Mouse (Mus musculus): ENCODE measurements around the gene Cdc45.
"Not testable (repeated sequence)": the region's sequence is repeated elsewhere in the genome, so short reads cannot be mapped to it uniquely, and the experiment has no call there.

Cdc45 gene

DNA sequence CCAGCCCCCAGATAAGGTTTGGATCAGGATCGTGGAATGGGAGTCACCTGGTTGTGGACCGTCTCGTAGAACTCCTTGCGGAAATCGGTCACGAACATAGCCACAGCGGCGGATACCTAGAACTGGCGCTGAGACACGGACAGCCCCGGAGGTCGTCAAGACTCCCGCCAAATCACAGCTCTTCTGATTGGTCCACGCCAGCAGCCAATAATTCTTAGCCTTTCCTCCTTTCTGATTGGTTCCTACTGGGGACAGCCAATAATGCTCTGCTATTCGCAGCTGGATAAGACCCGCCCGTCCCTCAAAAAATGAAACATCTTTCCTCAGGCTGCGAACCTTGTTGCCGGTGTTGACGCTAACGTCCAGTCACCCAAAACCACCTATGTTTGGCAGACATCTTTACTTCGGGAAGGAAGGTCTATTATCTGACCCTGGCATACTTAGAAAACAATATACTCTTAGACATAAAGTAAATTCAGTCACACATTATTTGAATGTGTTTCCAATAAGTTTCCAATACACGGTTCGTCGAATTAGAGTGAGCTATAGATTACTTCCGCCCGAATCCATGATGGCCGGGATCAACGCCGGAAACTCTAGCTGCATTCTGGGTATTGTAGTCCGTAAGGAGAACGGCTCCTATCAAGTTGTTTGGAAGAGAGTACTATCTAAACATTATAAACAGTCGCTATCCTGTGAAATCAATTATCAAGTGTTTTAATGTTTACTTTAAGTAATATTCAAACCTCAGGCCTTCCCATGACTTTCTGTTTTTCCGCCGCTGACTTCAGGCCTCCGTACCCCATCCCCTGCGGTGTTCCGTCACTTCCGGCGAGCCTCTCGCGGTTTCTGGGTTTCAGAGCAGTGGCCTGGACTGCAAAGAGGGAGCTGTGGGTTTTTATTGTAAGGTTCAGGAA, at the start of gene Cdc45, which contains the start of gene Ufd1:
TSS of gene Cdc45 (minus strand) at position 520 of the 917 bp plus-strand sequence.
TSS of gene Ufd1 (plus strand) at position 312 of the 917 bp plus-strand sequence.
- DNase-seq (ENCODE audit: extremely low spot score, low read depth, low spot score): peak; percentile 99

DNA sequence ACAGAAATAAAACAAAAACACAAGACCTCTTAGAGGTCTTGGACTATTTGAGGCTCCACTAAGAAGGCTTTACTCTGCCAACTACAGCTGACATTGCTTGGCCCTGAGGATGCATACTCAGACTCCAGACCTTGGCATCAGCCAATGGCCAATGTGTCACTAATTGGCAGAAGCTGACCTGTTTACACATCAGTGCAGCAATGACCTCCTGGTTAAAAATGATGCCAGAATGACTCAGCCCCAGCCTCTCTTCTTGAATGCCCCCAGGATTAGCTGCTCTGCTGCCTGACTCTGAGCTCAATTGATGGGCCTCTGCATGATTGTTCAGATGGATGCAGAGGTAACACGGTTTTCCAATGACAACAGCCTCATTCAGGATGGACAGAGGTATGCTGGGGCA, 48.4 kb upstream of the Cdc45 start:
- no peak for DNase-seq (ENCODE audit: extremely low spot score, low read depth, low spot score)

DNA sequence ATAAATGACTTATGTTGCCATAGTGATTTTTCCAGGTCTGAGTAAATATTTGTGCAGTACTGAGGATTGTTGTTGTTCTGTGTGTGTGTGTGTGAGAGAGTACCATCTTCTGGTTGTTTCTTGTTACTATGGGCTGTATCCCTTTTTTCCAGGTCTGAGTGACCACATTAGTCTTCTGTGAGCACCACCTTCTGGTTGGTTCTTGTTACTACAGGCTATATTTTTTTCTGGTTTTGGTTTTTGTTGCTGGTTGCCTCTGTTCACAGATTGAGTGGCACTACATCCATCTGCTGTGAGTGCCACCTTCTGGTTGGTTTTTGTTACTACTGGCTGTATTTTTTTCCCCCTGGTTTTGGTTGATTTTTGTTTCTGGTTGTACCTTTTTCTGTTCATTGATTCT, 46.8 kb upstream of the Cdc45 start:
- peak; percentile 24 for DNase-seq (ENCODE audit: extremely low spot score, low read depth, low spot score)

DNA sequence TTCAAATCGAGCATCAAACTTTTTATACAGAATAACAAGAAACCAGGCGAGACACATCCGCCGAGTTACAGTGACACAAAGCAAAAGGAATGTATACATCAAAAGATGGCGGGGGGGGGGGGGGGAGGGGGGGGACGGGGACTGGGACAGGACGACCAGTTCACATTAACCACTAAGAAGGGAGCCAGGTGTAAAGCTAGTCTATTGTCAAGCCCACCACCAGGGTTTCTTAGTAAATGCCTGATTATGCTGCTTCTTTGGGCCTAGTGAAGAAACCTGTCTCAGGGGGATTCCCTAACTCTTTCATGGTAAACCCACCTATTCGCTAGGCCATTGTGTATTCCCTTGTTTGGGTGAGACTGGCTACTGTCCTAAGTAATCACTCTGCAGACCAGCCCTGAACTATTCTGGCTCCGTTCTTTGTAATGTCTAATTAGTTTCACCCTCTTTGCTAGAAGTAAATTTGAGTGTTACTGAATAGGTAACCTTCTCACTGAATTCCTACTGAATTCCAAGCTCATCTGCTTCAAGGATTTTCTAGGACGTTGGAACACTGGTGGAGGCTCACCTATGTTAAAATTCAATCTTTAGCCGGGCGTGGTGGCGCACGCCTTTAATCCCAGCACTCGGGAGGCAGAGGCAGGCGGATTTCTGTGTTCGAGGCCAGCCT, 37.9 kb upstream of the Cdc45 start:
- DNase-seq (ENCODE audit: extremely low spot score, low read depth, low spot score): not testable (repeated sequence)

DNA sequence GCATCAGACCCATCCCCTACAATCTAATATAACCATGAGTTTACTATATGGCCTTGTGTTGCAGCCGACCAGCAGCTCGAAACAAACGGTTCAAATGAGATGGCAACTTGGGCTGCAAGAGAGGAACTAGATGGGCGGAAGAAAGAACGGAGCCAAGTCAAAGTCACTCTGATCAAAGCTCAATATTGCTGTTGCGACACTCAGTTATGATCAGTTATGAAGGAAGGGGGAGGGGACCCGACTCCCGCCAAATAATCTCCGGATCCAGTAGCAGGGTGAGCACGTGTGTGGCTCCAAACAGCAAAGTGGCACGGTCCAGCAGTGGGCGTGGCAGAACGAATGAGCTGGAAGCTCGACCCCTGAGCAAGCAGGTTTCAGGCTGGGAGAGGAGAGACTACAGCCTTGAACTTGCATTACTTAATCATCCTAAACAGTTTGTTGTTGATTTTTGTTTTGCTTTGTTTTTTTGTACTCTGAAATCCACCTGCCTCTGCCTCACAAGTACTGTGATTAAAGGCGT, 34.6 kb upstream of the Cdc45 start:
- DNase-seq (ENCODE audit: extremely low spot score, low read depth, low spot score): no peak

DNA sequence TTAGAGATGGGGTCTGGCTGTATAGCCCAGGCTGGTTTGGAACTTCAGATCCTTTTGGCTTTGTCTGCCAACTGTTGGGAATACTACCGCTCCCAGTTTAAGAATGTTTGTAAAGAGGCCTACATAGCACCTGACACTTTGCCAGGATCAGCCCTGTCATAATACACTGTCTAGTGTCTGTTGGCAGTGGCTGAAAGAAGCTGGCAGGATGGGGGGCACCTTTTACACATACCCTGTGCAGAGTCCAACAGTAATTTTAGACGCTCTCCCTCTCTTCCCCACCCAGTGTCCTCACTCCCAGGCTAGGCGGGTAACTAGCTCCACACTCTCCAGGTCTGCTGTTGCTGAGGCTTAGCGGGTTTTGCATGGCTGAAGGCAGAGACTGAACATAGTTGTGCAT, 26.6 kb upstream of the Cdc45 start:
- no peak for DNase-seq (ENCODE audit: extremely low spot score, low read depth, low spot score)

DNA sequence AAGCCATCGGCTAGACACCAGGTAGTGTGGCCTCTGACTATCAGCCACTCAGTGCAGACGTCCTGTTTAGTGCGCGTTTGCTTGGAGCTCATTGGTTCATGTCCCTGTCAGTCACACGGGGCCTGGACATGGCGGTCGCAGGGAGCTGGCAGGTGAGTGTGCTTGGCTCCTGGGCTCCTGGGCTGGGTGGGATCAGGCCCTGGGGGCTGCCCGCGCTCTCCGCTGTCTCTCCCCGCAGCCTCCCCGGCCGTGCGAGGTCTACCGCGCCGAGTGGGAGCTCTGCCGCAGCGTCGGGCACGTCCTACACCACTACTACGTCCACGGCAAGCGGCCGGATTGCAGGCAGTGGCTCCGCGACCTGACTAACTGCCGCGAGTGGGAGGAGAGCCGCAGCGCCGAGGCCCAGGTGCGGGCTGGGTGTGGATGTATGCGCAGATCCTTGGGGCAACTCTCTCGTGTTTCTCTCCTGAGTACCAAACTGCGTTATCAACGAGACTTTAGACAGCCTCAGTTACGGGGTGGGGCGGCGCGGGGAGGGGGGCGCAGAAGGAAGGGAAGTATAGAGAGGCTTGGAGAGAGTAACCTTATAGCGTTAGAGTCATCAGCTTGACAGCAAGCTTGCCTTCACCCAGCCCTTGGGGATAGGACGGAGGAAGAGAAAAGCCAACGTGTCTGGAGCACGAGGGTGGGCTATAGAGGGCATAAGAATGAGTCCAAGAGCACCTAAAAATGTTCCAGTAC, 24.9 kb upstream of the Cdc45 start, which contains the start of the genes 2510002D24Rik and Gm28539:
TSS of gene 2510002D24Rik (plus strand) at position 111 of the 741 bp plus-strand sequence.
TSS of gene Gm28539 (plus strand) at position 117 of the 741 bp plus-strand sequence.
- DNase-seq (ENCODE audit: extremely low spot score, low read depth, low spot score): peak; percentile 89

DNA sequence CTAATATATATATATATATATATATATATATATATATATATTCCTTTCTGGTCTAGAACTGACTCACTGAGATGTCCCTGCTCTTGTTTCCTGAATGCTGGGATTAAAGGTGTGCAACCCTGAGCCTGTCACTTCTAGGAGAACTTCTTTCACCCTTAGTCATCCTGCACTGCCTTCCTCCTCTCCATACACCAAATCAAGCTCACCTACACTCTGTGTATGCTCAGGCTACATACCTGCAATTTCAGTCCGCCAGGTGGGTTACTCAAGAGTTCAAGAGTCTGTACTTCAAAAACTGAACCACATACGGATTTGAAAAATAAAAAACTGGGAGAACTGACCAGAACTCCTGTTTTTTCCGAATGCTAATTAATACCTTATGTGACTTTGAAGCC, 24.3 kb upstream of the Cdc45 start:
- DNase-seq (ENCODE audit: extremely low spot score, low read depth, low spot score): no peak

DNA sequence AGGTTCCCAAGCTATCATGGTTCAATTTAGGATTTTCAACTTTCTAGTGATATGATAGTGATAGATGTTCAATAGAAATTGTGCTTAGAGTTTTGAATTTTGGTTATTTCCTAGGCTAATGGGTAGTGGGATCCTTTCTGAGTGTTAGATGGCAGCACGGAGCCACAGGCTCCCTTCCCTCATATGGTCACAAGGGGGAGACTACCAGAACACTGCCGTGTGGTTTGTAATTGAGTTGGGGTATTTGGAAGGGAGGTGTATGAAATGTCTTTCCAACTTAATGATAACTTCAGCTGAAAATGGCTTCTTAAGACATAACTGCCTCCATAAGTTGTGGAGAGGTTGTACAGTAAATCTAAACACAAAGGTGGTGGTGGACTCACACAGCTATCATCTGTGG, 21.7 kb upstream of the Cdc45 start:
- no peak for DNase-seq (ENCODE audit: extremely low spot score, low read depth, low spot score)

DNA sequence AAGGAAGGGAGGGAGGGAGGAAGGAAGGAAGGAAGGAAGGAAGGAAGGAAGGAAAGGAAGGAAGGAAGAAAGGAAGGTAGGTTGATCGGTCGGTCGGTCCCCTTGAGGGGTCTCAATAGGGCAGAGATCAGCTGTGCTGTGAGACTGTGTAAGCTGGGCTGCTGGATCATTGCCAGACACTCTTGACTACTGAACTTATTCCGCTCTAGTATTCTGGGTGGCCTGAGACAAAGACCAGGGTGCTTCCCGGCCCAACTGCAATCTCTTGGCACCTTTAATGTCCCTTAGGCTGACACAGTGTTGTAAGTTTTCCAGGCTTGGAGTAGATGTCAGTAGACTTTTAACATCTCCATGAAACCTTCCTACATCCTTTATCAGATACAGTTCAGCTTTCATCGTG, 17.3 kb upstream of the Cdc45 start:
- no peak for DNase-seq (ENCODE audit: extremely low spot score, low read depth, low spot score)

DNA sequence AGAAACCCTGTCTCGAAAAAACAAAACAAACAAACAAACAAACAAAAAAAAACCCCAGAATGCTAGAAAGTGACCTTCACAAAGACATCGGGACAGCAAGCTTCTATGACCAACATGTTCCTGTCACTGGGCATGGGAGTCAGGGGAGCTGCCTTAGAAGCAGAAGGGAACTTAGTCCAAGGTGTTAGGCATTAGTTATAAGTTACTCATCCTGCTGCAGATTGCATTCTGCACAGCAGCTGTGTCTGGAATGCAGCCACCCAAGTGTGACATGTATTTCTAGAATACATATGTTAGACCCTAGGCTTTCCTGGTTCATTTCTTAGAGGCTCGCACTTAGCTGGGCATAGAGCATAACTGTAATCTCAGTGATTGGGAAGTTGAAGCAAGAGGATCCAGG, 16.8 kb upstream of the Cdc45 start:
- DNase-seq (ENCODE audit: extremely low spot score, low read depth, low spot score): no peak

DNA sequence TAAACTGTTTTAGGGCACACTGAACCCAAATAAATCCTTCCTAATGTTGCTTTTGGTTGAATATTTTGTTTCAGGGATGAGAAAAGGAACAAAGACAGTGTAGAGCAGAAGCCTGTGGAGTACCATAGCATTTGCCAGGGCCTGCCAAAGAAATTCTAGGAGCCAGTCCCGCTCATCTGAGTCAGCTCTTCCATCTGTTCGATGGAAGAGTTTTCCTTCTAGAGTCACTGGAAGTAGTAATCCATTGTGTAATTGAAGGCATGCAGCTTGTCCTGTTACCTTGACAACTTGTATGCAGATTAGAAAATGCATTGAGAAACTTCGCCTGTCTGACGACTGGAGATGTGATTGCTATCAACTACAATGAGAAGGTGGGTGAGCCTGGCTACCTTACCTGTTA, 11.1 kb upstream of the Cdc45 start:
- DNase-seq (ENCODE audit: extremely low spot score, low read depth, low spot score): no peak

DNA sequence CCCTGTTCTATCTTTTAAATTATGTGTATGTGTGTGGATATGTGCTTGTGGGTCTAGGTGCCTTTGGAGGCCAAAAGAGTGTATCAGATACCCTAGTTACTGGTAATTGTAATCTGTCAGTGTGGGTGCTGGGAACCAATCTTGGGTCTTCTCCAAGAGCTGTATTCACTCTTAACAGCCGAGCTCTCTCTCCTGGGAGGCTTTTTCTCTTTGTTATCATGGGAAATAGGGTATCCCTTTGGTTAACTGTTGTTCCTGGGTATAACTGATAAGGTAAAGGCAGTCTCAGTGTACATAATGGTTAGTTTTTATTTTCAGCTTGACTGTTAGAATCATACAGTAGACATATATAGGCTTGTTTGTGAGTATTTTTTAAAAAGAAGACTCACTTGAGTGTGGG, 10.6 kb upstream of the Cdc45 start:
- DNase-seq (ENCODE audit: extremely low spot score, low read depth, low spot score): no peak

DNA sequence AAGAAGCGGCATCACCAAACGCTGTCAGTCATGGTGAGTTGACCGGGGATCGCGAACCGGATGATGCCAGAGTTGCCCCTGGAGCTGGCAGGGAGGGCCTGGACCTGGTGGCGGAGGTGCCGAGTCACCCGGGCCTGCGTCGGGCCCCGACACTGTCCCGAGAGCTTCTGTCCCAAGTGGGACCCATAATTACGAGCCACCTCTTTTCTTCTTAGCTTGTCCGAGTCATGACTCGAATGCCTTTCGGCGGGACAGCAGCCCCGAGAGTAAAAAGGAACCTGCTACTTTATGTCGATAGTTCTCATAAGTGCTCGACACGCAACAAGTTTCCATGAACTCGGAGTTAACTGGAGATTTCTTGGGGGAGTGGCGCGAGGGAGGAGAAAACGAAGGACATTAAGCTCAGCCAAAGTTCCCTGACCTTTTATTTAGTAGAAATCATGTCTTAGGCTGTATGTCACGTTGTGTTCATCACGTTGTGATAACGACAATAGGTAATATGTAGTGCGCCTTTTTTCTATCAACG, 661 bp upstream of the Cdc45 start:
- DNase-seq (ENCODE audit: extremely low spot score, low read depth, low spot score): no peak

DNA sequence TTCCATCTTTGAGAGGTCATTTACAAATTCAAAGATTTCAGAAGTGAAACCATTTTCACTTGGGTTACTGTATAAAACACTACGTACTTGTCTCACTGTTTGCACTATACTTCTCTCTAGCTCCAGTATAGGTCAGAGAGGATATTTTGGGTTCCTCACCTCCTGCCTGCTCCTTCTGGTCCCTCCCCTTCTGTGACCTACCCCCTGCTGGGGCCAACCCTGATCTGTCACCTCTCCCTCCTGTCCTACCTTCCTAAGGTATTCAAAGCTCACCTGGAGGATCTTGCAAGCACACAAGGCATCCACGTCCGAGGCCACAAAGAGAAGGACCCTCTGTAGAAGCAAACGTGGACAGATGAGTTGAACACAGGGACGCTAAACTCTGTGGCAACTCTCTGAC, 755 bp downstream of the Cdc45 start:
- no peak for DNase-seq (ENCODE audit: extremely low spot score, low read depth, low spot score)

DNA sequence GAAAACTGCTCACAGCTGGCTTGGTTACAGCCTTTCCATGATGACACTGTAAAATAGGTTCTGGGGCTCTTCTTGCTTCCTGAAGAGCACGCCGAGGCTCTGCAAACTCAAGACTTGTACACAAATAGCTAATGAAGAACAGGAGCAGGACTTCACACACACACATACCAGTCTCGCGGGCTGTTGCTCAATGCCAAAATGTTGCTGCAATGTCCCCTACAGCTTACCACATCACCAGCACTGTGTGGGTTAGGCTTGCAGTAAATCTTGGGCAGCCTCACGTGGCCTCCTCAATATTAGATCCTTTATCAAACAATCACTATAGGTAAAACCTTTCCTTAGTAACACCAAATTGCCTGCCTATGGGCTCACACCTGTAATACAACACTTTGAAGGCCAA, 2.8 kb downstream of the Cdc45 start:
- no peak for DNase-seq (ENCODE audit: extremely low spot score, low read depth, low spot score)

DNA sequence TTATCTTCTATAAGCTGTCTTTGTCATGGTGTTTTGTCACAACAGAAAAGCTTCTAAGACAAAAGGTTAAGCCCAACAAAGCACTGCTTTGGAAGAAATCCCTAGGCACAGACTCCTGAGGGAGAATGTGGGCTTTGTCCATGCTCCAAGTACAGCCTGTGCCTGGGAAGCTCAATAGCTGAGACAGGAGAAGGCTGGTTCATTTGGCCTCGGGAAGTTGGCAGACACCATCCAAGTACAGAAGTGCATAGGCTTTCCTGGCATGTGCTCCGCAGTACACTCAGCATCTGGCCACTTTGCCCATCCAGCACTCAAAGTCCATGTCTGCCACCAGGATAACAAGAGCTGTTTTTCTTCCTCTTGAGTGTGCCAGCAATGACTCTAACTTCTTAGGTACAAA, 6.0 kb downstream of the Cdc45 start:
- DNase-seq (ENCODE audit: extremely low spot score, low read depth, low spot score): no peak

DNA sequence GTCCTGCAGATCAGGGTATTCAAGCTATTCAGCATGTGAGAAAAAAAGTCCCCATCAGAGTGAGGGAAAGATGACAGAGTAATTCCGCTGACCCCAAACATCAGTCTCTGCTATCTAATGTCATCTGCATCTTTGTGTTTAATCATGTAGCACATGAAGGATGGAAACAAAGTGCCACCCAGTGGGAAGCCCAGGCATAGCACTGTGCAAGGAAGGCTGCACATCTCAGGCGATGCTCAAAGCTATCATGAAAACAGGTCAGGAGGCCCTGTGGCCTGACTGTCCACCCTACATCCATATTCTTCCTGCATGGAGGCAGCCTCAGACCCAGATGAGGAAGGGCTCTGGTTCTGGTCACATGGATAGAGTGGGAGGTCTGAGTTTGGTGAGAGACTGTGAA, 12.9 kb downstream of the Cdc45 start:
- DNase-seq (ENCODE audit: extremely low spot score, low read depth, low spot score): no peak

DNA sequence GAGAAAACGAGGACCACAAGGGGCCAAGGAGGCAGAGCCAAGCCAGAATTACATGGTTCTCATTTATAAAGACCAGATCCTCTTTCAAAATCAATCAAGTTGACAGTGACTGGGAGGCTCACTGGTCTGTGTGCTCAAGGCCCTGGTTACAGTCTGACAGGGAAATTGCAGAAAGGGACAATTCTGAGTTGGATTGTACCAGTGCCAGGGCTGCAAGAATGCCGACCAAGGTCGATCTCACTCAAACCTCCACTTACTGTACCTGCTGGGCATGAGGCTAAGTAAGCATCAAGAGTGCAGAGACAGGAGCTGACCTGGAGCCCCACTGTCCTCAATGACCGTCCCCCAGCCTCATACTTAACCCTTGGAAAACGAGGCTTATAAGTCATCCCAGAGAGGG, 13.6 kb downstream of the Cdc45 start:
- no peak for DNase-seq (ENCODE audit: extremely low spot score, low read depth, low spot score)

DNA sequence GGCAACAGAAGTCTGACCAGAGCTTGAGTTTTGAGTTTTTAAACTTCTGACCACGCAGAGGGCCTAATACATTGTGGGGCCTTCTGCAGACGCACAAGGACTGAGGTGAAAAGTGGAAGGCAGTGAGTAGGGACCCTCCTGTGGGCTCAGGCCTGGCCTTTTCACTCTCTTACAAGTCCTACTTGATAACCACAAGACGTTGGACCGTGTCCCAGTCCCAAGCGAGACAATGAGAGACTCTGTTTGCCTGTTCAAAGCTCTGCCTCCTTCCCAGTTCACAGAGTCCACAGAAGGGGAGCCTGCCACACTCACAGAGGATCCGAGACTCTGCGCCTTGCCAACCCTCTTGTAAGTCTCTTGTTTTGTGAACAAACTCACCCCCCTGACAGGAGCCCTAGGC, 15.1 kb downstream of the Cdc45 start:
- no peak for DNase-seq (ENCODE audit: extremely low spot score, low read depth, low spot score)
